Mouse (Mus musculus) myocyte (in vitro differentiated cells): ENCODE measurements around the gene Bcar3.

Experiments used
- CEBPB ChIP-seq: IDR thresholded peaks from 2 replicates; pipeline ENCODE4 v1.6.1; 2011; ENCODE audit warnings: mild to moderate bottlenecking, moderate library complexity; ENCODE audit not compliant: poor library complexity, insufficient read depth, severe bottlenecking
- E2F4 ChIP-seq: IDR thresholded peaks from one replicate; pipeline ENCODE4 v1.6.1; 2011; ENCODE audit warnings: mild to moderate bottlenecking, control low read depth, moderate library complexity; ENCODE audit not compliant: insufficient read depth
- MAX ChIP-seq: IDR thresholded peaks from one replicate; pipeline ENCODE4 v1.6.1; 2011; ENCODE audit warnings: low read depth, mild to moderate bottlenecking, control low read depth
- MYOD1 ChIP-seq, 3 experiments: IDR thresholded peaks; one replicate each; pipeline ENCODE4 v1.6.1; 2011; ENCODE audit warnings: control low read depth in 2 of 3, low read depth in 2 of 3, mild to moderate bottlenecking in 2 of 3, moderate library complexity in 1 of 3; ENCODE audit not compliant: insufficient read length in 2 of 3, control insufficient read depth in 1 of 3
- MYOG ChIP-seq, 3 experiments: IDR thresholded peaks; one replicate each; pipeline ENCODE4 v1.6.1; 2011; ENCODE audit warnings: control low read depth in 2 of 3, low read depth in 2 of 3, mild to moderate bottlenecking in 2 of 3; ENCODE audit not compliant: insufficient read length in 2 of 3, control insufficient read depth in 1 of 3, insufficient read depth in 1 of 3
- POLR2A ChIP-seq: IDR thresholded peaks from one replicate; pipeline ENCODE4 v1.6.1; 2011; ENCODE audit warnings: low read depth, mild to moderate bottlenecking, control low read depth, moderate library complexity; ENCODE audit not compliant: insufficient read length
- POLR2AphosphoS2 ChIP-seq: IDR thresholded peaks from one replicate; pipeline ENCODE4 v1.6.1; 2011; ENCODE audit warnings: low read depth, control low read depth; ENCODE audit not compliant: insufficient read length
- REST ChIP-seq: IDR thresholded peaks from one replicate; pipeline ENCODE4 v1.6.1; 2011; ENCODE audit warnings: mild to moderate bottlenecking, control low read depth, moderate library complexity; ENCODE audit not compliant: insufficient read depth, insufficient read length
- TCF12 ChIP-seq: IDR thresholded peaks from one replicate; pipeline ENCODE4 v1.6.1; 2011; ENCODE audit warnings: mild to moderate bottlenecking, control low read depth; ENCODE audit not compliant: poor library complexity, insufficient read depth, severe bottlenecking
- TCF3 ChIP-seq: IDR thresholded peaks from one replicate; pipeline ENCODE4 v1.6.1; 2011; ENCODE audit warnings: low read depth, control low read depth; ENCODE audit not compliant: insufficient read length

- TF ChIP-seq MYOD1 (IDR thresholded peaks at IDR 0.05; ENCODE audit: control insufficient read depth in 1 of 3, insufficient read length in 2 of 3, low read depth in 2 of 3) (no peak), POLR2AphosphoS2 (no peak), POLR2A (no peak), CEBPB (no peak), REST (no peak), TCF12 (no peak), MAX (no peak), MYOG (IDR thresholded peaks at IDR 0.05; ENCODE audit: control insufficient read depth in 1 of 3, insufficient read depth in 1 of 3, insufficient read length in 2 of 3, low read depth in 2 of 3) (no peak), E2F4 (no peak), TCF3 (no peak)
Measured at GRCm38 (mm10) chr3:122538851-122539250, 244.9 kb downstream of the Bcar3 start.
